Mouse (Mus musculus) layer of hippocampus, adult 8-10 months (tissue): ENCODE measurements around the gene Arid3b. TPM values are rescaled to one million over a fixed set of nuclear protein-coding genes. Genes with fewer than 3 reads are reported as not detected.

Experiments
- DNase-seq, 2 experiments: peaks; one replicate each; pipeline ENCODE4 v3.0.0; 2022; ENCODE audit warnings: low spot score in 2 of 2
- total RNA-seq, 4 experiments: library from RNA; stranded (reverse); gene quantifications; 2 replicates each; pipeline ENCODE4 v1.2.4; 2022

The Arid3b gene
- total RNA-seq, 4 experiments from 2014 or later = 7.5 to 11.5 (median 7.7) TPM

GRCm38 (mm10) chr9:57789733-57790132 lies 46.9 kb downstream of the Arid3b start:
- no peak for DNase-seq

DNA sequence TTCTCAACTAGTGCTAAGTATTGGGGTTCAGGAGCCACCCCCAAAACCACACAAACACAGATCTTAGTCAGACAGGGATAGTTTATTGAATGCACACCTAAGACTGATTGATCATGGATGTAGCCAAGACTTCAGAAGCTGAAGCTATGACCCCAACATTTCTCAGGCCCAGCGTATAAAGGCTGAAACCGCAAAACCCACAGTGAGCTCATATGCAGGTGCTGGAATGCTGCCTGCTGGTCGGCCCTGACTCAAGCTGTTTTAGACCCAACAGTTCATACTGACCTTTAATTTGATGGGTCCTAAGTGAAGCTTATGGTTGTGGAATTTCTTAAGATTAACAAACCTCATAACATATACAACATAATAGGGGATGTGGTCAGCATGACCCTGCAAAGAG lies 53.9 kb downstream of the Arid3b start:
- no peak for DNase-seq

DNA sequence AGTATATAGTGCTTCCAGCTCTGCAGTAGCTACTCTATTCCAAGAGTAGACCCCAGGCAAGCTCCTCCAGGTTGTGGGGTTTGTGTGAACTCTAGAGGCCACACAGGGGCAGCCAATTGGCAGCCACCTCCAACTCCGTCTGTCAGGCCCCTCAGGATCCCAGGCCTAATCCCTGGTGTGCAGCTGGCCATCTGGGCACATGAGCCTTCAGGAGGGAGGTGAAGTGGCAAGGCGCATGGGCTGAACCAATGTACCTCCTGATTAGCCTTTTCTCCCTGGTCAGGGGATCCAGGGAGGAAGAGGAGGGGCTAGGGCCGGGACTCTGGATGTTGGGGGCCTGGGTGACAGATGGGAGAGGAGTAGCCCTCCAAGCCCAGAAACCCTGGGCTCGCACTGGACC lies 60.9 kb downstream of the Arid3b start:
- DNase-seq = no peak

DNA sequence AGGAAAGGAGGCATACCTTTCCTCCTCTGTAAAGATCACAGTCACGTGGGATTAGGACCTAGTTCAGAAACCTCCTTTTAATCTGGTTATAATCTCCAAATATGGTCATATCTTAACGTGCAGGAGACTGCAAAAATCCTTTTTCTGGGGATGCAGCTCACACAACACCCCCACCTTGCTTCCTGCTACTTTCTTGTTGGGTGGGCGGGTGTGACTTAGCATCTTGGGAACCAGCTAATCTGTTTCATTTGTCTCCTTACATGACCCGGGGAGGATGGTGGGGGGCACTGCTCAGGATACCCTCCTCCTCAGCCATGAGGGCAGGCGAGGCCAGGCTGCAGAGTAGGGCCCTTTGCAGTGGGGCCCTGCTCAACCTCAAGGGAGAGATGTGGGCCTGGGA lies 61.6 kb downstream of the Arid3b start:
- no peak for DNase-seq

DNA sequence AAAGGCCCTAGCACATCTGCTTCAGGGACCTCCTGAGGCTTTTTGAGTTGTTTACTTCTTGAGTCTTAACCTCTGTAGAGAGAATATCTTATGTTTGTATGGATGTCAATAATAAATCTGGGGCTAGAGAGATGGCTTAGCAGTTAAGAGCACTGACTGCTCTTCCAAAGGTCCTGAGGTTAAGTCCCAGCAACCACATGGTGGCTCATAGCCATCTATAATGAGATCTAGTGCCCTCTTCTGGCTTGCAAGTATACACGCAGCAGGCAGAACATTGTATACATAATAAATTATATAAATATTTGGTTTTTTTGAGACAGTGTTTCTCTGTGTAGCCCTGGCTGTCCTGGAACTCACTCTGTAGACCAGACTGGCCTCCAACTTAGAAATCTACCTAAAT lies 62.4 kb downstream of the Arid3b start:
- no peak for DNase-seq

DNA sequence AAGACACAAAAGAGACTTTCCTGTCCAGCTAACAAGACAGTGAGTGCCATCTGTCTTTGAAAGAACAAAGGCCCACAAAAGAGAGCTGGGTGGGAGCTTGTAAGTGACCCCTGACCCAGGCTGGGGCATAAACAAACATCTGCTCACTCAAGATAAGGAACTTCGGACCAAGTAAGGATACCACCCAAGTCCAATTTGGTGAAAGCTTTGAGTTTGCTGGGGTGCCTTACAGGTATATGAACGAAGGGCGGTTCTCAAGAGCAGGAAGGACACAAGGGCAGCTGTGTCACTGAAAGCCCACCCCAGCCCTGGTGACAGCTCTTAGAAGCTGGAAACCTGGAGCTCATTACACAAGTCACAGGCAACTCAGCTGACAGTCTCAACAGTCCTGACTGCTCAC lies 62.8 kb downstream of the Arid3b start:
- DNase-seq = no peak

- no peak for DNase-seq
Measured at GRCm38 (mm10) chr9:57770836-57771235, 65.8 kb downstream of the Arid3b start.

DNA sequence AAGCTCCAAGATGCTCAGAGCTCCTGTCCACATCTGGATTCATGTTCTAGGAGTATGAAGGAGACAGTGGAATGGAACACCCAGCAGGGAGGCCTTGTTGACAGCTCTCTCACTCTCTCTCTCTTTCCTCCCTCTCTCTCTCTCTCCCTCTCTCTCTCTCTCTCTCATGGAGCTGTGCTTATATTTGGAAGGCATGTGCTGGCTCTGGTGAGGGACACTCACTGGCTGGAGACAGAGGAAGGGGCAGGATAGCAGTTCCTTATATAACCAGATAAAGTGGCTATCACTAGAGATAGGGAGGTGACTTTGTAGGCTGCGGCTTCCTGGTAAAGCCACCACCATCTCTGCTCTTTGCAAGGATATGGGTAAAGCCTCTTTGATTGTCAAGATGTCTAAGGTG lies 66.4 kb downstream of the Arid3b start:
- DNase-seq = no peak

DNA sequence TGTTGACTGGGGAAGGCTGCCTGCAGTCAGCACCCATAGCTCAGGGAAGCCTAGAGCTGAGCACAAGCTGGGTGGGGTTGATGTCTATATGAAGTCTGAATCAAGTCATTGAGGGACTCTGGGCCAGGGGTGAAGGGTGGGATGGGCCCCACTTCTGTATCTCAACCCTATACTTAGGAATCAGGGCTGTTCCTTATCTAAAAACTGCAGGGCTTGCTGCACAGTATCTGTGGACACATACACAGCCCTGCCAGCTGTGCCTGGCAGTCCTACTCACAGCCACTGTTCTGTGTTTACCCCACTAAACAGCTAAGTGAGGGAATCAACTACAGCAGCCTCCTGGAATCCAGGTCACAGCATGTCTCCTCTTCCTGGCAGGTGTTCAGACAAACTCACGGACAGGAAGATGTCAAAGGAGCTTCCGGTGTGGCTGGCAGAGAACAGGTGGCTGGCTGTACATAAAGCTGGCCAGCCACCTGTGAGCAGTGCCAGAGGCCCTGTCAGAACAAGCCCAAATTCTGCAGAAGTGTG lies 67.0 kb downstream of the Arid3b start:
- DNase-seq = no peak

GRCm38 (mm10) chr9:57767231-57767630 lies 69.4 kb downstream of the Arid3b start:
- no peak for DNase-seq

DNA sequence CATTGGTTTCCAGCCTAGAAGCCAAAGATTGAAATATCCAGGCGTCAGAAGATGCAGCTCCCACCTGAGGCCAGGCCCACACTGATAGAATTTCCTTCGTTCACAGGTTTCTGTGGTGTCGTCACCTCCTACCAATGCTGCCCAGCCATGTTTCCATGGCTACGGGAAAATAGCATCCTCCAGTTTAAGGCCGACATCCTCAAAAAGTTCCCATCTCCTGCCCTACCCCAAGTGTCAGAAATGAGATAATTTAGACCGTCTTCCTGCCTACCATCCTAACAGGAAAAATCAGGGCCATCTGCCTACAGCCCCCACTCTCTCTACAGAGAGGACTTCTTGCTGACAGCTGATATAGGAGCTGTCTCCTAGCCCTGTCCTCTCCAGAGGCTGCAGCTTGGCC lies 70.2 kb downstream of the Arid3b start:
- DNase-seq = no peak

DNA sequence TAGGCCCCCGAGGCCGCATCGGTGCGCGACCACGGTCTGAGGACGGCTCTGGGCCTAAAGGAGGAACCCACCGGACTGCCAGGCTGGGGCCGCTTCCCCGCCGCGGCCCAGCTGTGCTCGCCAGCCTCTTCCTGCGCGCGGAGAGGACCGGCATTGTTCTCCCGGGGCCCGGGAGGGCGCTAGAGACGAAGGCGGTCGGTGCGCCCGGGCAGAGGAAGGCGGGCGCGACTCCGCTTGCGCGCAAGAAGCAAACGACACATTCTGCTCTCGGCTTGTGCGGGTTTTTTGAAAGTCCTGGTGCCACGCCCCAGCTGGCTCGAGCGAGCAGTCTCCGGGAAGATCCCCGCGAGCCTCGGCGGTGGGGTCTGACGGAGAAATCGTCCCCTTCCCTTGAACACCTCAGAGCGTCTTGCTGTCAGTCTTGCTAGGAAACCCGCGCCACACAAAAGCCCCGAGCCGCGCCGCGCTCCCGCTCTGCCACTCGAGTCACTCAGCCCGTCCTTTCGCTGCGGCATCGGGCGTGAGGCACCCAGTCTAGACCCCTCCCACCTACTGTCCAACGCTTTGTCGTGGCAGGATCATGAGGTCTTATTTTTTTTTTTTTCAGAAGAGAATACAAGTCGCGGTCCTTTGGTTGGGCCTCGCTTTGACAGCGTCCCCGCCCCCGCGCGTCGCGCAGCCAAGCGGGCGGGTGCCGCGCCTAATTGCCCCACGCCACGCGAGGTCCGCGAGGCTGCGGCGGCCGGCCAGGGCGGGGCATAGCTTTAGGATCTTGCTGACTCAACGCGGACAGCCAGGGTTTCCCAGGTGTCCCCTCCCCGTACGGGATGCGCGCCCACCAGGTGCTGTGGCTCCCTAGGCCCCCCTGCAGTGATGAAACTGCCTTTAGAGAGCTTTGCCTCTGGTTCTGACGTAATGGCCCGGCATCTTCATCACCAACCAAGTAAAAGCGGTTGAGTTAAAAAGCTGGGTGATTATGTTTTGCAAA lies 70.9 kb downstream of the Arid3b start, which contains the start of gene Clk3:
Gene Clk3, minus strand, starts transcription at position 497 of the 988 bp plus-strand sequence.
- DNase-seq = peak; percentile 69 to 72

GRCm38 (mm10) chr9:57764974-57765363 lies 71.6 kb downstream of the Arid3b start:
- DNase-seq = peak; percentile 86 to 90

DNA sequence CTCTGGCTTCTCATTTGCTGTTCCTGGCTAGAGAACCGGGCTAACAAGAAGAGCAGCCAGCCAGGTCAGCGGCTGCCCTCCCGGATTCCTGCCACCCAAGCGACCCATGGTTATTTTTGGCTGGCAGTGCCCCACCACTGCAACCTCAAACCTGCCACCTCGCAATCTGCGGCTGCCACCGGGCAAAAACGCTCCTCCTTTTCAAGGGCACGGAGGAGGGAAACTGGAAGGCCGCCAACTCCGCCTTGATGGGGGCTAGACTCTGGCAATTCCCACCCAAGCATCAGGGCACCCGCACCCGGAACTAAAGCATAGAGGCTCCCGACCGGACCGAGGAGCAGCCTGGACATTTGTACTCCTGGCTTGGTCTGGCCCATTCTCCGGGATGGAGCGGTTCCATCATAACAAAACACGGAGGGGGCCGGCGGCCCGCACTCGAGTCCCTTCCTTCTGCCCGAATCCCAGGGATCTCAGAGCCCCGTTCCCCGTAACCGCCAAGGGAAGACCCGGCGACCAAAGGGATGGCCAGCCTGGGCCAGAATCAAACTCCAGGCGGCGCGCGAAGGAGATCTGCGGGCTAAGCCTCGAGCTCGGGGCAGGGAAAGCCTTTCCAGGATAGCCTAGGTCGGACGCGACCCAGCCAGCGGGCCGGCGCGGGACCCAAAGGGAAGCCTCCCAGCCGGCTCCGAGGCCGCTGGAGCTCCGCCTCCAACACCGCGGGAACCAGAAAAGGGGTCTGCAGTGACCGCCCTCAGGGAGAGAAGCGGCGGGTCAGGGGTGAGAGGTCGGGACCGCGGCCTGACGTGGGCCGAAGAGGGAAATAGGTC lies 72.2 kb downstream of the Arid3b start:
- DNase-seq = peak; percentile 68 to 75

- no peak for DNase-seq
Measured at GRCm38 (mm10) chr9:57762563-57762991, 74.0 kb downstream of the Arid3b start.

DNA sequence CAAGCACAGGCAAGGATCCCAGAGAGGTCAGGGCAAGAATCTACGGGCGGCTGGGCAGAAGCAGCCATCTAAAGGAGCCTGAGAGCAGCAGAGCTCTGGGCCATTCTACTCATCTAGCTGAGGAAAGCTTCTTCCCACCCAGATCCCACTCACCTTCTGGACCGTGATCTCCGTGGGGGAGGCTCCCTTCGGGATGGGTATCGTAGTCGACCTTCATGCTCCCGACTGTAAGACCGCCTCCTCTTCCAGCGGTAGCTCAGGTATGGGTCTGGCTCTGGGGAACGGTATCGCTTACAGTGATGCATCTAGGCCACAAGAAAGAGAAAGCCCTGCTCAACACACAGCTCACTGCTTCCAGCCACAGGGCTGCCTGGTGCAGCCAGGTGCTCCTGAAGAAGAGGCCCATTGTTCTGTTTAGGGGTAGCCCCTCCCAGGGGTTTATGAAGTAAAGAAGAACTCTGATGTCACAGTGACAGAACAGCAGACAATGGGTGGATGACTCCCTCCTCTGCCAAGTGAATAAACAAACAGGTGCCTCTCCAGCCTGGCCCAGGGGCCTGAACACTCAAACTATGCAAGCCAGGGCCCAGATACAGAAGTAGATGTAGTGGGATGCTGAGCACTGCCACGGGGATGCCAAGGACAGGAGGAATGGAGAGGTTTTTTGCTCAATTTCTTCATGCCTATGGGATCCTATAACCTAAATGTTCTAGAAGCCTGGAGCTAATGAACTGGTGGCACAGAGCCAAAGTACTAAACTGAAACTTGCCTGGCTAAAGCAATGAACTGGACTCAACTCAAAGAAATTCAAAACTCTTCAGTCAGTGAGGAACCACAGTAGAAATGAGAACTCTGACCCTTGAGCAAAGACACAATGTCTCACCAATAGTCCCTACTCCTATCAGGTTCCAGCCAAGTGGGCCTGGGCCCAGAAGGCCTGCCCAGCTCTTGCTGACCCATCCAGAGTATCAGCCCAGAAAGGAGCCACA lies 74.7 kb downstream of the Arid3b start:
- no peak for DNase-seq

GRCm38 (mm10) chr9:57760416-57761146 lies 76.0 kb downstream of the Arid3b start:
- DNase-seq = no peak

GRCm38 (mm10) chr9:57759289-57759688 lies 77.3 kb downstream of the Arid3b start:
- peak; percentile 56 to 68 for DNase-seq

DNA sequence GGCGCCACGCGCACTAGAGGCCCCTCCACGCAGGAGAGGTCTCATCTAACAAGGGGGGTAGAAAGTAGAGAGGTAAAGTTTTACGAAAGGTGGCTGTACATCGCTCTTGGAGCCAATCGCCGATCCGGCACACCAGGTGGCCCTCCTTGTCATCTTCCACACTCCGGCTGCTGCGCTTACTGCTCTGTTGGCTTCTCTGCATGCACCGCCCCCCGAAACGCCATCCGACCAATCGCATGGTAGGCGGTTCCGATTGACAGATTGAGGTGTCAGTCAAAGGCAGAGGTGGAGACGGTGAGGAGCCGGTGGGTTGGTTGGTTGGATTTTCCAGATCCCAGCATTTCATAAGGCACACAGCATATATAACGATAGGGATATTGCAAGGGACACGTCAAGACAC lies 78.1 kb downstream of the Arid3b start:
- DNase-seq = peak; percentile 75 to 77

DNA sequence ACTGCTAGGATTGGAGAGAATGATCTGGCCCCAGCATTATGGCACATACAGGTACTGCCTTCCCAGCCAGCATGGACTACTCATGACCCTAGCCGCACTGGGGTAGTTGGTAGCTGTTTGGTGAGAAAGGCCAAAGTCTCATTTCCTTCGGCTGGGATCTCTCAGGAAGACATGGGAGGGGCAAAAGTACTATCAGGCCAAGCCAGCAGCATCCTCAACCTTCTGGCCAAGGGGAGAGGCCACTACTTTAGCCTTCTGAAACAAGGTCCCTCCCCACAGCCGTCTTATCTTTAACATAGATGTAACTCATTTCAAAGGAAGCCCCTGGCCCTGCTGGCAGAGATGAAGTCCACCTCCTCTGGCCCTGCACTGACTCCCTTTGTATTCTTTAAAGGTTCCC lies 79.0 kb downstream of the Arid3b start:
- DNase-seq = no peak
